Mouse (Mus musculus): ENCODE measurements at regions not wholly inside any gene's neighbourhood (a gene's known extent, or its start where the extent isn't known, plus 50 kb on each side); places are given as distances from the start of the nearest gene placed in this dataset.

GRCm38 (mm10) chr10:118956352-118956751, 86.3 kb upstream of the Dyrk2 start:
- 44% methylated on average over 9 of the region's 9 CpGs for WGBS (ENCODE audit: insufficient replicate concordance)
- TF ChIP-seq CTCF (IDR thresholded peaks at IDR 0.05; ENCODE audit: low read depth) (no peak), EP300 (IDR thresholded peaks at IDR 0.05; ENCODE audit: low read depth) (no peak)
- H3K27ac ChIP-seq (ENCODE audit: low read depth): no peak overlapping the region
- ATAC-seq (no peak), DNase-seq (no peak)
- H3K27me3 ChIP-seq (ENCODE audit: insufficient read depth, low read length): no peaks in the 10 kb centered on the region
- no peaks in the 10 kb centered on the region for H3K36me3 ChIP-seq (replicated peaks; ENCODE audit: insufficient read depth, low read length)
- no peaks in the 10 kb centered on the region for H3K4me1 ChIP-seq (ENCODE audit: insufficient read depth)
- H3K4me3 ChIP-seq (ENCODE audit: low read depth, low read length): no peak overlapping the region
- H3K9me3 ChIP-seq (ENCODE audit: low read length): no peaks in the 10 kb centered on the region
- no peak overlapping the region for H3K9ac ChIP-seq (replicated peaks)
- no peak overlapping the region for H3K4me2 ChIP-seq (ENCODE audit: low read depth, low read length)

- 74% methylated on average over 6 of the region's 6 CpGs for WGBS (ENCODE audit: insufficient replicate concordance)
- H3K27ac ChIP-seq (ENCODE audit: low read depth): no peak overlapping the region
Measured at GRCm38 (mm10) chr10:118953440-118953839, 83.4 kb upstream of the Dyrk2 start.

GRCm38 (mm10) chr10:118952756-118953155, 82.7 kb upstream of the Dyrk2 start:
- Histone ChIP-seq H3K36me3 (replicated peaks; ENCODE audit: insufficient read depth, low read length) (no peaks in the 10 kb centered on the region), H3K9me3 (ENCODE audit: low read length) (no peaks in the 10 kb centered on the region), H3K27me3 (ENCODE audit: insufficient read depth, low read length) (no peaks in the 10 kb centered on the region), H3K4me1 (ENCODE audit: insufficient read depth) (no peaks in the 10 kb centered on the region), H3K27ac (ENCODE audit: low read depth) (no peak overlapping the region), H3K9ac (replicated peaks) (no peak overlapping the region), H3K4me3 (ENCODE audit: low read depth, low read length) (no peak overlapping the region), H3K4me2 (ENCODE audit: low read depth, low read length) (no peak overlapping the region)
- DNase-seq (no peak), ATAC-seq (peak; percentile 33; the same call in 1 of the 2 replicates)
- WGBS (ENCODE audit: insufficient replicate concordance): 79% methylated on average over 9 of the region's 9 CpGs
- TF ChIP-seq CTCF (IDR thresholded peaks at IDR 0.05; ENCODE audit: low read depth) (no peak), EP300 (IDR thresholded peaks at IDR 0.05; ENCODE audit: low read depth) (no peak)

More at GRCm38 (mm10) chr10:118953440-118953839, 83.4 kb upstream of the Dyrk2 start:
- Histone ChIP-seq H3K4me3 (ENCODE audit: low read depth, low read length) (no peak overlapping the region), H3K9ac (replicated peaks) (no peak overlapping the region), H3K4me1 (ENCODE audit: insufficient read depth) (no peaks in the 10 kb centered on the region), H3K4me2 (ENCODE audit: low read depth, low read length) (no peak overlapping the region), H3K36me3 (replicated peaks; ENCODE audit: insufficient read depth, low read length) (no peaks in the 10 kb centered on the region), H3K27me3 (ENCODE audit: insufficient read depth, low read length) (no peaks in the 10 kb centered on the region), H3K9me3 (ENCODE audit: low read length) (no peaks in the 10 kb centered on the region)
- ATAC-seq (no peak), DNase-seq (no peak)
- no peak for TF ChIP-seq EP300 (IDR thresholded peaks at IDR 0.05; ENCODE audit: low read depth)
- TF ChIP-seq CTCF (IDR thresholded peaks at IDR 0.05; ENCODE audit: low read depth): no peak

GRCm38 (mm10) chr10:118947724-118948123, 77.7 kb upstream of the Dyrk2 start:
- Histone ChIP-seq H3K27me3 (ENCODE audit: insufficient read depth, low read length) (no peaks in the 10 kb centered on the region), H3K4me3 (ENCODE audit: low read depth, low read length) (no peak overlapping the region), H3K4me1 (ENCODE audit: insufficient read depth) (no peaks in the 10 kb centered on the region), H3K36me3 (replicated peaks; ENCODE audit: insufficient read depth, low read length) (no peaks in the 10 kb centered on the region), H3K9ac (replicated peaks) (no peak overlapping the region), H3K9me3 (ENCODE audit: low read length) (no peaks in the 10 kb centered on the region), H3K27ac (ENCODE audit: low read depth) (no peak overlapping the region), H3K4me2 (ENCODE audit: low read depth, low read length) (no peak overlapping the region)
- WGBS (ENCODE audit: insufficient replicate concordance): 72% methylated on average over 6 of the region's 6 CpGs
- no peak for ATAC-seq
- TF ChIP-seq EP300 (IDR thresholded peaks at IDR 0.05; ENCODE audit: low read depth): no peak
- no peak for TF ChIP-seq CTCF (IDR thresholded peaks at IDR 0.05; ENCODE audit: low read depth)
- DNase-seq: no peak

GRCm38 (mm10) chr10:118947016-118947674, 77.1 kb upstream of the Dyrk2 start:
- no peak overlapping the region for H3K4me3 ChIP-seq (ENCODE audit: low read depth, low read length)
- no peak overlapping the region for H3K4me2 ChIP-seq (ENCODE audit: low read depth, low read length)
- no peak for TF ChIP-seq CTCF (IDR thresholded peaks at IDR 0.05; ENCODE audit: low read depth)
- TF ChIP-seq EP300 (IDR thresholded peaks at IDR 0.05; ENCODE audit: low read depth): no peak
- WGBS (ENCODE audit: insufficient replicate concordance): 70% methylated on average over 9 of the region's 9 CpGs
- ATAC-seq (no peak), DNase-seq (no peak)
- H3K27me3 ChIP-seq (ENCODE audit: insufficient read depth, low read length): no peaks in the 10 kb centered on the region
- H3K9ac ChIP-seq (replicated peaks): no peak overlapping the region
- no peaks in the 10 kb centered on the region for H3K9me3 ChIP-seq (ENCODE audit: low read length)
- no peak overlapping the region for H3K27ac ChIP-seq (ENCODE audit: low read depth)
- no peaks in the 10 kb centered on the region for H3K4me1 ChIP-seq (ENCODE audit: insufficient read depth)
- H3K36me3 ChIP-seq (replicated peaks; ENCODE audit: insufficient read depth, low read length): no peaks in the 10 kb centered on the region

GRCm38 (mm10) chr10:118927316-118927715, 57.3 kb upstream of the Dyrk2 start:
- DNase-seq (no peak), ATAC-seq (no peak)
- no peaks in the 10 kb centered on the region for H3K36me3 ChIP-seq (replicated peaks; ENCODE audit: insufficient read depth, low read length)
- no peak overlapping the region for H3K9ac ChIP-seq (replicated peaks)
- H3K27ac ChIP-seq (ENCODE audit: low read depth): no peak overlapping the region
- H3K4me1 ChIP-seq (ENCODE audit: insufficient read depth): no peaks in the 10 kb centered on the region
- H3K27me3 ChIP-seq (ENCODE audit: insufficient read depth, low read length): no peaks in the 10 kb centered on the region
- WGBS (ENCODE audit: insufficient replicate concordance): 87% methylated on average over 12 of the region's 12 CpGs
- H3K9me3 ChIP-seq (ENCODE audit: low read length): no peaks in the 10 kb centered on the region
- no peak for TF ChIP-seq EP300 (IDR thresholded peaks at IDR 0.05; ENCODE audit: low read depth)
- no peak for TF ChIP-seq CTCF (IDR thresholded peaks at IDR 0.05; ENCODE audit: low read depth)
- no peak overlapping the region for H3K4me2 ChIP-seq (ENCODE audit: low read depth, low read length)
- H3K4me3 ChIP-seq (ENCODE audit: low read depth, low read length): no peak overlapping the region

Measured in liver, postnatal 0 days (tissue).